Mouse (Mus musculus): Measurements from ENCODE around the gene Asb18. TPM values are rescaled to one million over a fixed set of nuclear protein-coding genes. Genes with fewer than 3 reads are reported as not detected.

Gene Asb18
- total RNA-seq, 2 experiments from 2014 or later: 0.84 to 0.98 TPM

GRCm38 (mm10) chr1:89912392-89912791 is 102.1 kb downstream of the Asb18 start:
- DNase-seq (ENCODE audit: low spot score in 2 of 2): no peak

GRCm38 (mm10) chr1:89909796-89910195 is 104.7 kb downstream of the Asb18 start:
- DNase-seq (ENCODE audit: low spot score in 2 of 2): no peak

GRCm38 (mm10) chr1:89902641-89903040 is 111.8 kb downstream of the Asb18 start:
- DNase-seq (ENCODE audit: low spot score in 2 of 2): no peak

GRCm38 (mm10) chr1:89902236-89902635 is 112.2 kb downstream of the Asb18 start:
- DNase-seq (ENCODE audit: low spot score in 2 of 2): no peak

GRCm38 (mm10) chr1:89901381-89901780 is 113.1 kb downstream of the Asb18 start:
- no peak for DNase-seq (ENCODE audit: low spot score in 2 of 2)

Other genes starting within 250 kb of the Asb18 start
- gene Gbx2, start 83.5 kb downstream of the Asb18 start, total RNA-seq (2021): under 1 TPM; 0.21 to 0.89 TPM
- under 1 TPM; 0.52 to 0.65 TPM for gene Iqca, start 138.7 kb upstream of the Asb18 start, total RNA-seq (2021)
- gene Ackr3, start 189.3 kb upstream of the Asb18 start, total RNA-seq (2021): 1 to 10 TPM; 7.2 to 7.8 TPM